Mouse (Mus musculus) bone marrow macrophage, adult 2 months (primary cell): ENCODE measurements around the gene Hes7. TPM values are rescaled to one million over a fixed set of nuclear protein-coding genes. Genes with fewer than 3 reads are reported as not detected.

ENCODE experiments used
- H3K27ac ChIP-seq: 2 replicates; pipeline ENCODE4 v1.5.1; 2012; ENCODE audit warnings: low read depth, low read length; ENCODE audit not compliant: insufficient read depth
- H3K4me1 ChIP-seq: 2 replicates; pipeline ENCODE4 v1.6.1; 2012; ENCODE audit warnings: low read length; ENCODE audit not compliant: control insufficient read depth, insufficient read depth
- H3K4me3 ChIP-seq: 2 replicates; pipeline ENCODE4 v1.5.1; 2012; ENCODE audit warnings: mild to moderate bottlenecking, low read length, moderate library complexity; ENCODE audit not compliant: insufficient read depth
- CTCF ChIP-seq: IDR thresholded peaks from 2 replicates; pipeline ENCODE4 v1.5.1; 2012; ENCODE audit warnings: low read depth, mild to moderate bottlenecking, low read length, moderate library complexity
- POLR2A ChIP-seq: IDR thresholded peaks from 2 replicates; pipeline ENCODE4 v1.6.1; 2012; ENCODE audit warnings: mild to moderate bottlenecking, low read depth, low read length, borderline replicate concordance
- polyA plus RNA-seq: library from polyadenylated mRNA; stranded (reverse); fragments of >200 nt; gene quantifications from 2 replicates; pipeline ENCODE4 v1.2.4, GENCODE M21; 2012; ENCODE audit not compliant: missing spikeins, insufficient read depth, insufficient read length

The Hes7 gene
- polyA plus RNA-seq, 1 experiment = 0.71 TPM

DNA sequence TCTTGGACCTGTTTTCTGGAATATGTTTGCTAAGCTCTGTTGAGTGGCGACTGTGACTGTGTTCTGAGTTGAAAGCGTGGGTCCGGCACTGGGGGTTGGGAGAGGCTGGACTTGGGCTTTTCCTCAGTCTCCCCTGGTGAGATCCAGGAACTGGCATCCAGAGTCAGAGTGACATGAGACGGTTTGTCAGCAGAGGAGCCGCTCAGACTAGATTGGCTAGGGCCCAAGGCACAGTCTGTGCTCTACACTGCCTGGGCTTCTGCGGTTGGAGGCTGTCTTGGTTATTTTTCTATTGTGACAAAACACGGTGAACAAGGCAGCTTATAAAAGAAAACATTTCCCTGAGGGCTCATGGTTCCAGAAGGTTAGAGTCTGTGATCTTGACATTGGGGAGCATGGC is 27.3 kb downstream of the Hes7 start:
- Histone ChIP-seq H3K4me1 (no peaks in the 10 kb centered on the region), H3K4me3 (no peak overlapping the region), H3K27ac (no peak overlapping the region)
- TF ChIP-seq POLR2A (no peak), CTCF (no peak)

DNA sequence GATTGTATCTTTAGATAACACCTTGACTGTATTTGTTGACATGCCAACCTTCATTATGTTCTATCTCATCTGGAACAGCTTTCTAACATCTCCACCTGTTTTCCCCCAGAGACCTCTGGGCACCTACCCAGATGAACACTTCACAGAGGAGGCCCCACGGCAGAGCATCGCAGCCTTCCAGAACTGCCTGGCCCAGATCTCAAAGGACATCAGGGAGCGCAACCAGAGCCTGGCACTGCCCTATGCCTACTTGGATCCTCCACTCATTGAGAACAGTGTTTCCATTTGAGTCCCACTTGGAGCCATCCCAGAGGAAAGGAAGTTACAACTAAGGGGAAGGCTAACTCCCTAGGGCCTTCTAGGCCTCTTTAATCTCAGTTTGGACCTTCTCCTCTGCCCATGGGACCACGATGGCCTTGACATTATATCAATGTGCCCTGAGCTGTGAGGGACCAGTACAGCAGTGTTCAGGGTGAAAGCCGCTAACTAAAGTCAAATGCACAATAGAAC is 28.3 kb downstream of the Hes7 start:
- H3K27ac ChIP-seq = no peak overlapping the region
- TF ChIP-seq CTCF = no peak
- TF ChIP-seq POLR2A = no peak
- no peaks in the 10 kb centered on the region for H3K4me1 ChIP-seq
- no peak overlapping the region for H3K4me3 ChIP-seq

DNA sequence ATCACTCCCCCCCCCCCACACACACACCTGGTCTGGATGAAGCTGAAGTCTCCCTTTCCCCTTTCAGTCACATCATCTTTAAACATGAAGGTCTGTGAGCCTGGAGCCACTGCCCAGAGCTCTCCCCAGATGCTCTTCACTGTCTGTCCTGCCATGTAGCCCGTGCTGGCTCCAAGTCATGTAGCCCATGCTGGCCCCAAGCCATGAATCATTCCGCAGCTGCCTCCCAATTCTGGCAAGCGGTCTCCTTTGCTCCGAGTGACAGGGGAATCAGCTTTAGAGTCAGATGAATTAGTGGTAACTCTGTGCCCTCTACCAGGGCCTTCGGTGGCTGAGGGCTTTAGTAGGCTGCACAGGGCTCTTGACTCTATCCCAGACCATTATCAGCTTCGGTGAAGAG is 29.5 kb downstream of the Hes7 start:
- H3K4me3 ChIP-seq = no peak overlapping the region
- TF ChIP-seq POLR2A = no peak
- no peak for TF ChIP-seq CTCF
- no peaks in the 10 kb centered on the region for H3K4me1 ChIP-seq
- no peak overlapping the region for H3K27ac ChIP-seq

DNA sequence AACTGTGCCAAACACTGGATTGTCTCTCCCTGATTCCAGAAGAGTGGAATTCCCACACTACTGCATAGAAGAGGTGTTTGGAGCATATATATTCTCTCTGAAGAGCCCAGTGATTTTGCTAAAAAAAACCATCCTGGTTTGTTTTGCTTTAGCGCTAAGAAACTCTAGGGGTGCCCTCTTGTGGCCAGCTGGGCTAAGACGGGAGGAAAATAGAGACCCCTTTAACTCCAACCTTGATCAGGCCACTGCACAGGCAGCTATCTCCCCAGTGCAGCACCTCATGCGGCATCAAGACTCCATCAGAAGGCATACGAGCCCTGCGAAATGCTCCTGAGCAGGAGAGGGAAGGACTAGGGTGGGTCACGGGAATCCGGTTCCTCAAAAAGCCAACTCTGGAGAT is 30.2 kb downstream of the Hes7 start:
- Histone ChIP-seq H3K4me1 (no peaks in the 10 kb centered on the region), H3K4me3 (no peak overlapping the region), H3K27ac (no peak overlapping the region)
- TF ChIP-seq POLR2A = no peak
- peak; percentile 76 for TF ChIP-seq CTCF

DNA sequence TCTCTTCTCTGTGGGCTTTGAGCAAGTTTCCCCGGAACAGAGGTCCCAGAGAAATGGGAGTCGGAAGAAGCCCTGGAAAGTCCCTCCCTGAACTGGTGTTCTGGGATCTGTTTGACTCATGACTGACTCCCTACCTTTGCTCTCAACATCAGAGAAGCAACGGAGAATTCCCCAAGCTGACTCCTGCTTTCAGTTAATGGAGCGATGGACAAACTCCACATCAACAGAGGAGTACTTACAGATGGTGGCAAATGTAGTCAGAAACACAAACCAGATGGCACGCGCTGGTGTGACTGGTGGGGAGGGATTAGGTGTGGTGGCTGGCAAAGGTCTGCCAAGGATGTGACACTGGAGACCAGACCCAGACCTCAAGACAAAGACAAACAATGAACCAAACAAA is 30.8 kb downstream of the Hes7 start:
- no peak for TF ChIP-seq CTCF
- TF ChIP-seq POLR2A = no peak
- Histone ChIP-seq H3K27ac (no peak overlapping the region), H3K4me3 (no peak overlapping the region), H3K4me1 (no peaks in the 10 kb centered on the region)

DNA sequence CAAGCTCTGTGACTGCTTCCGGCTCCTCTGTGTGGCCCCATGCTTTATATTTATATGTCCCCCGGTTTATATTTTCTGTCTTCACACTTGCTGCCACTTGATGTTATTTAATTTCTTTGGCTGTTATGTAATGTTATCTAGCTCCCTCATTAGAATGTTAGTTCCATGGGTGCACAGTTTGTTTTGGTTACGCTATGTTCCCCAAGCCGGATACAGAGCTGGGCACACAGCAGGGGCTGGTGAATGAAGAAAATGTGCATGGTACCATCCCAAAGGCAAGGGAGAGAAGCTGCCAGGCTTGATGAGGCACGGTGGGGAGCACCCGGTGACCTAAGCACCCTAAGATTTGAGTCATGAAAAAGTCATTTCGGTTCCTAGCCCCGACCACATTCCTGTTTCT is 33.6 kb downstream of the Hes7 start:
- H3K27ac ChIP-seq = no peak overlapping the region
- no peaks in the 10 kb centered on the region for H3K4me1 ChIP-seq
- no peak for TF ChIP-seq CTCF
- TF ChIP-seq POLR2A = no peak
- no peak overlapping the region for H3K4me3 ChIP-seq

DNA sequence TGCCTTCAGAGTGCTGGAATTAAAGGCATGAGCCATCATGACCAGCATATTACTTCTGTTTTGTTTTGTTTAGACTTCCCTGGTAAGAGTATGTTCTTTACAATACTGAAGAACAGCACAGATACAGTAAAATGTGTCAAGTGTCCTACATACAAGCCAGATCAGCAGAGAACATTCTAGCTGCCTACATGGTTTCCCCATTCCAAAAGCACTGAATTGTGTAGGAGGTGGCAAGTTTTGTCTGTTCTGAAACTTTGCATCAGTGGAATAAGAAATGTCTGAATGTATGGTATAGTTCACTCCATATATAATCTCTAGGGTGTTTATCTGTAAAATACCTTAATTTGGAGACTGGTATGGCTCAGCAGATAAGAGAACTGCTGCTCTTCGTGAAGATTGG is 35.1 kb downstream of the Hes7 start:
- H3K4me3 ChIP-seq = no peak overlapping the region
- no peak for TF ChIP-seq POLR2A
- no peak for TF ChIP-seq CTCF
- no peaks in the 10 kb centered on the region for H3K4me1 ChIP-seq
- H3K27ac ChIP-seq = no peak overlapping the region

DNA sequence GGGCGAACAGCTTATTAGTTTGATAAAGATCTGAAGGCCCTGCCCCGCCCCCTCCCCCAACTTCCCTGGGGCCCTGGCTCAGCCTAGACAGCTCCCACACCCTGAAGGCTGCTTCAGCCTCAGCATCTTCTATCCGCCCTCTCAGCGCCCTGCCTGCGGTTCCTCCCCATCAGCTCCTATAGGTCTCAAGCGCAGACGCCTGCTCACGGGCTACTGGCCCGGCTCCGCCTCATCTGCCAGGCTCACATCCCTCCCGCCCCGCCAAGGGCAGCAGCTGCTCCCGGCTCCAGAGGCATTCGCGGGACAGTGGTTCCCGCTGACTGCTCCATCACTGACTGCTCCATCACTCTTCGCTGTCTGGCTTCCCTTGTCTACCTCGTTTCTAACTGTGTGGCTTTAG is 36.6 kb downstream of the Hes7 start, which contains the start of gene Alox12b:
TSS of gene Alox12b (plus strand) at position 190 of the 400 bp plus-strand sequence.
- no peak for TF ChIP-seq CTCF
- TF ChIP-seq POLR2A = no peak
- Histone ChIP-seq H3K27ac (no peak within 1 kb of the TSS), H3K4me1 (no peaks in the 10 kb centered on the region), H3K4me3 (no peak within 1 kb of the TSS)

DNA sequence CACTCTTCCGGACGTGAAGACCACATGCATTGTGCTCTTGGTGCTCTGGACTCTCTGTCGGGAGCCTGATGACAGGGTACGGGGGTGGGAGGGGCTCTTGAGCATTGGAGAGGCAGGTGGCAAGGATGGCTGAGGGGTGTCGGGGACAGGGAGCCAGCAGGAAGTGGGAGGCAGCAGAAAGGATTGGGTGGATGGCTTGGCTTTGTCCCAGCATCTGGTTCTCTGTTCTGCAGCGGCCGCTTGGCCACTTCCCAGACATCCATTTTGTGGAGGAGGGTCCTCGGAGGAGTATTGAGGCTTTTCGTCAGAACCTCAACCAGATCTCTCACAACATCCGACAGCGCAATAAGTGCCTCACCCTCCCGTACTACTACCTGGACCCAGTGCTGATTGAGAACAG is 49.1 kb downstream of the Hes7 start:
- no peak for TF ChIP-seq POLR2A
- TF ChIP-seq CTCF = no peak
- H3K4me1 ChIP-seq = no peaks in the 10 kb centered on the region
- H3K4me3 ChIP-seq = no peak overlapping the region
- no peak overlapping the region for H3K27ac ChIP-seq

DNA sequence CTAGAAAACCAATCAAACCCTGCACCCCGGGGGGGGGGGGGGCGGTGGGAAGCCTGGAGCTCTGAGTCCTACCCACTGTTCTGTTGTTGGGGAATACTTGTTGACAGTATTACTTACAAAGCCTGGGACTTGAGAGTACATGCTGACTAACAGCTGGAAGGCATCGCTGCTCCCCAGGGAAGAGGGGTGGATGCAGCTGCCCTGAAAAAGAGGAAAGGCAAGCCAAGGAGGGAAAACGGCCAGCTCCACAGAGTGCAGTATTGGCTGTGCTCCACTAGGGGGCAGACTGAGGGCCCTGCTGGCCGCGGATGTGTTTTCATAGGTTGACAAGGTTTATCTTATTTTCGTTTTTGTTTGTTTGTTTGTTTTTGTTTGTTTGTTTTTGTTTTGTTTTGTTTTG is 51.4 kb downstream of the Hes7 start:
- no peaks in the 10 kb centered on the region for H3K4me1 ChIP-seq
- no peak overlapping the region for H3K4me3 ChIP-seq
- no peak overlapping the region for H3K27ac ChIP-seq
- TF ChIP-seq POLR2A = no peak
- peak; percentile 90 for TF ChIP-seq CTCF

DNA sequence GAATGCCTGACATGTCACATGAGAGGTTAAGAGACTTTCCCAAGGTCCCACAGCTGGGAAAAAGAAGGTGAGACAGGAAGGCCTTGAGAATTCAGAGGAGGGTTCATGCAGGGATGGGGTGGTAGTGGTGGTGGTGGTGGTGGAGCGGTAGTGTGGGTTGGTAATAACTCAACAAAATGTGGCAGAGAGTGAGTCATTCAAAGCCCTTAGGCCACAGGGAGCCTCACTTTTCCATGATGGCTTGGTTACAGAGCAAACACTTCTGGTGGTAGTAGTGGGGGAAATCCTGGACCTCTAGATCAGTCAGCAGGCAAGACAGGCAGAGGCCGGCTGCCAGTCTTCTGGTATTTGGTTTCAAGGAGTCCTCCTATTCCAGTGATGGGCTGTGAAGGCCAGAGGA is 52.4 kb downstream of the Hes7 start:
- TF ChIP-seq CTCF = no peak
- no peak for TF ChIP-seq POLR2A
- H3K4me3 ChIP-seq = no peak overlapping the region
- H3K4me1 ChIP-seq = no peaks in the 10 kb centered on the region
- H3K27ac ChIP-seq = no peak overlapping the region

Other genes starting within 250 kb of the Hes7 start
- 63.4 and 64.6 TPM in 2 replicates for gene Ndel1, start 248.5 kb upstream of the Hes7 start, polyA plus RNA-seq
- not detected in 2 replicates for gene Rnf222, start 231.9 kb upstream of the Hes7 start, polyA plus RNA-seq
- gene Rpl26, start 218.8 kb upstream of the Hes7 start, polyA plus RNA-seq = 2,262 and 2,432 TPM in 2 replicates
- gene Odf4, start 193.3 kb upstream of the Hes7 start, polyA plus RNA-seq = not detected in 2 replicates
- not detected in 2 replicates for gene Arhgef15, start 162.9 kb upstream of the Hes7 start, polyA plus RNA-seq
- 3.3 and 4.7 TPM in 2 replicates for gene Slc25a35, start 152.3 kb upstream of the Hes7 start, polyA plus RNA-seq
- 3.7 and 4.4 TPM in 2 replicates for gene Rangrf, start 145.2 kb upstream of the Hes7 start, polyA plus RNA-seq
- 9.8 and 10.3 TPM in 2 replicates for gene Pfas, start 111.9 kb upstream of the Hes7 start, polyA plus RNA-seq
- 41.4 and 44.2 TPM in 2 replicates for gene Ctc1, start 104.5 kb upstream of the Hes7 start, polyA plus RNA-seq
- gene Aurkb, start 74.8 kb upstream of the Hes7 start, polyA plus RNA-seq = 52.8 and 53.9 TPM in 2 replicates
- gene Borcs6, start 60.7 kb upstream of the Hes7 start, polyA plus RNA-seq = 30.5 and 36.9 TPM in 2 replicates
- 9.8 and 14.6 TPM in 2 replicates for gene Tmem107, start 49.6 kb upstream of the Hes7 start, polyA plus RNA-seq
- 76.6 and 79.4 TPM in 2 replicates for gene Vamp2, start 31.9 kb upstream of the Hes7 start, polyA plus RNA-seq
- 24.7 and 35.9 TPM in 2 replicates for gene Per1, start 25.2 kb upstream of the Hes7 start, polyA plus RNA-seq
- gene 9130213A22Rik, start 2.2 kb downstream of the Hes7 start, polyA plus RNA-seq = 0.35 TPM in 1 of 2 replicates, not detected in the other
- gene Aloxe3, start 5.5 kb downstream of the Hes7 start, polyA plus RNA-seq = not detected in 2 replicates
- gene Alox12b, start 36.6 kb downstream of the Hes7 start, polyA plus RNA-seq = not detected in 2 replicates
- gene Alox8, start 77.4 kb downstream of the Hes7 start, polyA plus RNA-seq = not detected in 2 replicates
- gene Gucy2e, start 116.6 kb downstream of the Hes7 start, polyA plus RNA-seq = not detected in 2 replicates
- 15.4 and 16.8 TPM in 2 replicates for gene Cntrob, start 203.4 kb downstream of the Hes7 start, polyA plus RNA-seq
- 109 and 110 TPM in 2 replicates for gene Trappc1, start 203.6 kb downstream of the Hes7 start, polyA plus RNA-seq
- gene Kcnab3, start 205.9 kb downstream of the Hes7 start, polyA plus RNA-seq = 0.43 and 0.88 TPM in 2 replicates
- gene Rnf227, start 220.1 kb downstream of the Hes7 start, polyA plus RNA-seq = 4.6 and 4.8 TPM in 2 replicates
- 134 and 137 TPM in 2 replicates for gene Chd3, start 249.0 kb downstream of the Hes7 start, polyA plus RNA-seq